Mouse (Mus musculus) embryonic facial prominence, embryonic 12.5 days (tissue): ENCODE measurements around the gene Dab1. TPM values are rescaled to one million over a fixed set of nuclear protein-coding genes. Genes with fewer than 3 reads are reported as not detected.

Experiments used
- ATAC-seq: fragments of 200-750 bp; cut with Nextera tagmentation; 2 replicates; pipeline ENCODE4 v1.8.0; 2017; ENCODE audit not compliant: insufficient number of reproducible peaks, insufficient read depth, low FRiP score, low TSS enrichment
- H3K27ac ChIP-seq: fragments of 300-500 bp; sonication (generic); 2 replicates; pipeline ENCODE4 v1.5.1; 2016; ENCODE audit warnings: mild to moderate bottlenecking
- H3K27me3 ChIP-seq: fragments of 300-500 bp; sonication (generic); 2 replicates; pipeline ENCODE4 v1.6.1; 2016; ENCODE audit warnings: mild to moderate bottlenecking, moderate library complexity
- H3K36me3 ChIP-seq: fragments of 300-500 bp; sonication (generic); 2 replicates; pipeline ENCODE4 v1.6.1; 2016; ENCODE audit warnings: mild to moderate bottlenecking
- H3K4me1 ChIP-seq: fragments of 300-500 bp; sonication (generic); 2 replicates; pipeline ENCODE4 v1.6.1; 2016
- H3K4me2 ChIP-seq: fragments of 300-500 bp; sonication (generic); replicated peaks from 2 replicates; pipeline ENCODE4 v1.6.1; 2016; ENCODE audit warnings: mild to moderate bottlenecking, moderate library complexity
- H3K4me3 ChIP-seq: fragments of 300-500 bp; sonication (generic); 2 replicates; pipeline ENCODE4 v1.5.1; 2016; ENCODE audit warnings: mild to moderate bottlenecking
- H3K9ac ChIP-seq: fragments of 300-500 bp; sonication (generic); 2 replicates; pipeline ENCODE4 v1.6.1; 2016; ENCODE audit warnings: mild to moderate bottlenecking, moderate library complexity
- H3K9me3 ChIP-seq: fragments of 300-500 bp; sonication (generic); 2 replicates; pipeline ENCODE4 v1.6.1; 2016; ENCODE audit warnings: mild to moderate bottlenecking, moderate library complexity
- WGBS: fragments of 180-500 bp; shearing (Covaris S2); methylation state at CpG from one replicate; pipeline ENCODE4 v1.1.7; 2016; 5-methylcytosine and 5-hydroxymethylcytosine counted together
- polyA plus RNA-seq: library from polyadenylated mRNA; unstranded; fragments of >200 nt; fragmentation: Nextera tagmentation; extraction: Ambion mirVana; gene quantifications from 2 replicates; pipeline ENCODE4 v1.2.1, GENCODE M21; 2016

Gene Dab1
- polyA plus RNA-seq = 17.0 and 23.7 TPM in 2 replicates

DNA sequence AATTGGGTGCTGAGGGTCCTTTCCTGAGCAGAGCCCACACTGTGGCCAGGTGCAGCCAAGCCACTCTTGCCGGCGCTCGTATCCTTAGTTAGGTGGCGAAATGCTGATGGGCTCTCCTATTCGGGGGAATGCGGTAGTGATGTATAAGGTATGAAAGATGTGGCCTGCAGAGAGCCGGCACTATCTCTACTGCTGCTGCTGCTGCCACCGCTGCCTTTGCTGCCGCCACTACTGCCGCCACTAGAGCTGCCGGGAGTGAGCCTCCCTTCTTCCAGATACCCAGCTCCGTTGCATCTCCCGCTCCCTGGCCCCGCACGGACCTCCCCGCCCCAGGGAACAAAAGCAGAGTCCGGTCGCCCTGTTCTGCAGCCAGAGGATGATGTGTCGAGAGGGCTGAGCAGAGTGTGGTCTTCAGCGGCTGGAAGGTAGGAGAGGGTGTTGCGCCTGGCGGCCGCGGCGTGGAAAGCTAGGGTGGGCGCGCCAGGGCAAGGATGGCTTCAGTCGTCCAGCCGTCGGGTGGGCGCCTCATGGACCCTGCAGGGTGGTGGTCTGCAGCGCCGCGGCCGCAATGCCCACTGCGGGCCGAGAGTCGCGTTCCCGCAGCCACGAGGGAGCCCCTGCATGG is at the start of gene Dab1:
Gene Dab1, plus strand, starts transcription at position 39 of the 625 bp plus-strand sequence.
- 2% methylated on average over 36 of the region's 41 CpGs for WGBS
- no peak within 1 kb of the TSS for H3K27ac ChIP-seq
- no peak; the same call in 1 of the 2 replicates for ATAC-seq

DNA sequence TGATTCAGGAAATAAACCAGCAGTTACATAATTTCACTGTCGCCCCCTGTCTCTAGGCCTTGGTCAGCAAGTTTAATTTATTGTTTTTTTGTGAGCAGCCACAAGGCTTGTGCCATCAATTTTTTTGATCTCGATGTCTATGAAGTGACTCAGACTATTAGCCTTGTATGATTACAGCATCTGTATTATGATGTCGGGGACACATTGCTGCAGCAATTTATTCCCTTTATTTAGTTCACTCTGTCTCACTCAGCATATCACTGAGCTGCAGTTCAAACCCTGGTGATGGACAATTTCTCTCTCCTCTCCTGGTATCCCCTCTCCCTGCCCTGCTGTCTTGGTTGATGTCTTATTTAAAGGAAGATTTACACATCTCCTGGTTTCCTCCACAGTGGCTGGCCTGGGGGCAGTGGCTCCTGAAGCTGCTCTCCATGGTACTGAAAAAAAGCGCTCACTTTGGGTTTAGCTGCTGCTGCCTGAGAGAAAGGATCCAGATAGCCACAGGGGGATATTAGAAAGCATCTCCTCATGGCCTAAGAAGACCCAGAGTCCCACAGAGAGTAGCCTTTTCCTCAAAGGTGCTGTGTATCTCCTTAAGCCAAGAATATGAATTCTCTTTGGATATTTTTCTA is 47.3 kb upstream of the Dab1 start:
- H3K9ac ChIP-seq = no peak overlapping the region
- ATAC-seq = no peak
- no peaks in the 10 kb centered on the region for H3K27me3 ChIP-seq
- no peak overlapping the region for H3K4me3 ChIP-seq
- no peak overlapping the region for H3K4me2 ChIP-seq
- H3K27ac ChIP-seq = no peak overlapping the region
- 64% methylated on average over 4 of the region's 4 CpGs for WGBS
- no peaks in the 10 kb centered on the region for H3K36me3 ChIP-seq
- H3K4me1 ChIP-seq = no peaks in the 10 kb centered on the region
- H3K9me3 ChIP-seq = no peaks in the 10 kb centered on the region

More for the DNA sequence above, at the start of gene Dab1:
- peak within 1 kb of the TSS; percentile 37 for H3K4me3 ChIP-seq
- H3K36me3 ChIP-seq = no peaks in the 10 kb centered on the region
- no peaks in the 10 kb centered on the region for H3K9me3 ChIP-seq
- peaks cover 3% of the 10 kb centered on the region; the same call in 1 of the 2 replicates for H3K4me1 ChIP-seq
- H3K4me2 ChIP-seq = peak within 1 kb of the TSS; percentile 63
- H3K27me3 ChIP-seq = peaks cover 49% of the 10 kb centered on the region
- H3K9ac ChIP-seq = no peak within 1 kb of the TSS; the same call in 1 of the 2 replicates

DNA sequence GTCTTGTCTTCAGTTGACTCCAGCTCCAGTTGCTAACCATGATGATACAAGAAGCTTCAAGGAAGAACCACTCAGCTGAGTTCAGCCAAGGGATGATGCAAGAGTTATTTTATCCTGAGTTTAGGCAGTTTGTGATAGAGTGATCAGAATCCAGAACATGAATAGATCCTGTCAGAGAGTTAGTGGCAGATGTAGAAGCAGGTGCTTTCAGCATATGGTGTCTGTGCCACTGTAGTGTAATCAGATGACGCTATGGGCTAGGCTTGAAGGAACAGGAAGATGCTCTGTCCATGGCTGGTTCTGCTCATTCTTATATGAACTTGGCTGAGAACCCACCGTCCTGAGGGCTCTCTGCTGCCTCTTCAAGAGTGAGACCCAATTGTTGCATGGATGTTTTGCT is 43.6 kb upstream of the Dab1 start:
- Histone ChIP-seq H3K9ac (no peak overlapping the region), H3K4me2 (no peak overlapping the region), H3K36me3 (no peaks in the 10 kb centered on the region), H3K9me3 (no peaks in the 10 kb centered on the region), H3K4me3 (no peak overlapping the region), H3K27me3 (no peaks in the 10 kb centered on the region), H3K4me1 (no peaks in the 10 kb centered on the region), H3K27ac (no peak overlapping the region)
- ATAC-seq = no peak
- 86% methylated on average over 2 of the region's 2 CpGs for WGBS

DNA sequence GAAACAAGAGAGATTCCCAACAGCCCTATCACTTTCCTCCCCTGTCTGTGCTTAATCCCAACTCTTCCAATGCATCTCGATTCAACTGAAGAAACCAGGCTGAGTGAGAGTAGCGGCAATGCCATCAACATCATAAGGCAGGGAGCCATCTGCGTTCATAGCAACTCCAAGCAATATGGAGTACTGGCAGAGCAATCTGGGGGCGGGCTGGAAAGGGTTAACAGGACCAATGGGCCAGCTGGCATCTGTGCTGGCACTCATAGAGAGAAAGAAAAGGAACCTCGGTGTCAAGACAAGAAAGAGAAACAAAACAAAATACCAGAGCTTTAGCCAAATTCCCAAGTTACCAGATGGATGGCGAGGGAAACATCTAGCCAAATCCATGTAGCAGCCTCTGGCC is 42.9 kb upstream of the Dab1 start:
- H3K4me1 ChIP-seq = no peaks in the 10 kb centered on the region
- no peak overlapping the region for H3K4me3 ChIP-seq
- H3K4me2 ChIP-seq = no peak overlapping the region
- no peak overlapping the region for H3K27ac ChIP-seq
- ATAC-seq = no peak
- no peaks in the 10 kb centered on the region for H3K36me3 ChIP-seq
- H3K9ac ChIP-seq = no peak overlapping the region
- 87% methylated on average over 6 of the region's 6 CpGs for WGBS
- no peaks in the 10 kb centered on the region for H3K9me3 ChIP-seq
- no peaks in the 10 kb centered on the region for H3K27me3 ChIP-seq

DNA sequence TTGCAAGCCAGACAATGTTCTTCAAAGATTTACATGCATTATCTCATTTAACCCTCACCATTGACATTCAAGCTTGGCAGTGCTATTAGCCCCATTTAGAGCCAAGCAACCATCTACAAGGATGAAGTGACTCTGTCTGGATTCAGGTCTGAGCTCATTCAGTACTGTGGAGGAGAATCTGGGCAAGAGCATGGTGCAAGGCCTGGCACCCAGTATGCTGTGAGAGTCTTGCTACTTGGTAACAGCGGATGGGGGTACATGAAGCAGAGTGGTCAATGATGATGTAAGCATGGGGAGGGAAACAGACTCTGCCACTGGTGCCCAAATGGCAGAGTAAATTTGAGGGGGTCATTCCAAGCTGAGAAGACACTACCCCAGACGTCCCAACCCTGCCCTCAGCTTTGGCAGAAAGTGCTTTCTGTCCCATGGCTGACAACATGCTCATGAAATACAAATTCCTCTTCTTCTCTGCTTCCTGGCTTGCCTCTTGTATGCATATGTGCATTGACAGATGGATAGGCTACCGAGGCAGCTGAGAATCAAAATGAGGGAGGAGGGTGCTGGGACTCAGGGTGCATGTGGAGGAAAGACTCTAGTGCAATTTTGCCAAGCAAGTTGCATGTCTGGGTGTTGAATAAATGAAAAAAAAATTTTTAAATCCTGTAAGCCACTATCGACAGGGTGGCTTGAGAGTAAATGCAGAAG is 41.9 kb upstream of the Dab1 start:
- Histone ChIP-seq H3K27ac (no peak overlapping the region), H3K4me2 (no peak overlapping the region), H3K9ac (no peak overlapping the region), H3K4me1 (no peaks in the 10 kb centered on the region), H3K36me3 (no peaks in the 10 kb centered on the region), H3K27me3 (no peaks in the 10 kb centered on the region), H3K4me3 (no peak overlapping the region), H3K9me3 (no peaks in the 10 kb centered on the region)
- ATAC-seq = no peak
- 83% methylated on average over 4 of the region's 4 CpGs for WGBS

DNA sequence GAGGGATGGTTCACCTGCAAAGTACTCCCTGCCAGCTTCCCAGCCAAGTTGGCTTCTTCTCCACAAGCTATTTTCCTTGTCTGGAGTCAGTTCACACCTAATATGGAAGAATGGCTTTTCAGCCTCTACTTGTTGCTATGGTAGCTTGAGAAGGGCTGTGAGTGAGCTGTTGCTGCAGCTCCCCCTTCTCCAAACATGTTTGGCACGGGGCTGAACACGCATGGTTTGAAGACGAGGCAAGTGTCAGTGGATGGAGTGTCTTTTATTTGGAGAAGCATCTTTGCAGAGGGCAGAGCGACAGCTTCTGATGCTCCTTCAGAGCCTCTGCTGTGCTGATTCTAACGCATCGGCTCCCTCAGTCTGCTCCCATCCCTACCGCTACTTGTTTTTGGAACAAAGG is 41.3 kb upstream of the Dab1 start:
- H3K9ac ChIP-seq = no peak overlapping the region
- H3K9me3 ChIP-seq = no peaks in the 10 kb centered on the region
- H3K4me2 ChIP-seq = no peak overlapping the region
- no peaks in the 10 kb centered on the region for H3K27me3 ChIP-seq
- no peaks in the 10 kb centered on the region for H3K4me1 ChIP-seq
- H3K36me3 ChIP-seq = no peaks in the 10 kb centered on the region
- no peak overlapping the region for H3K4me3 ChIP-seq
- no peak overlapping the region for H3K27ac ChIP-seq
- 87% methylated on average over 7 of the region's 7 CpGs for WGBS
- ATAC-seq = no peak

DNA sequence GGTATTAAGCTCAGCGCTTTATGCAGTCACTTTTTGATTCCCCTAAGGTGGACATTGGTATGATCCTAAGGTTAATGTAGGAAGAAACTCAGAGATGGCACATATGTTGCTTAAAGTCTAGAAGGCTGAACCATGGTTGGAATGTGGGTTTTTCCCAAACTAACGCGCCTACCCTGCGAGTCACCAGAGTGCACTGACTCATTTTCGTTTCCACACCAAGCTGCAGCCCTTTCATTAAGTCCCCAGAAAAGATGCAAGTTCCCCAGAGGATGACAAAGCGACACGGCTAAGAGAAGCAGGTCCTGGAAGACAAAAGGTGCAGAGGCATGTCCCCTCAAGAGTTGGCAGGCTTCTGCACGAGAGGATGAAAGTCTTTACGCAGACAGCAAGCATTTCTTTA is 39.1 kb upstream of the Dab1 start:
- Histone ChIP-seq H3K36me3 (no peaks in the 10 kb centered on the region), H3K27ac (no peak overlapping the region), H3K27me3 (no peaks in the 10 kb centered on the region), H3K9ac (no peak overlapping the region), H3K9me3 (no peaks in the 10 kb centered on the region), H3K4me2 (no peak overlapping the region), H3K4me3 (no peak overlapping the region), H3K4me1 (no peaks in the 10 kb centered on the region)
- no peak for ATAC-seq
- 79% methylated on average over 9 of the region's 9 CpGs for WGBS

DNA sequence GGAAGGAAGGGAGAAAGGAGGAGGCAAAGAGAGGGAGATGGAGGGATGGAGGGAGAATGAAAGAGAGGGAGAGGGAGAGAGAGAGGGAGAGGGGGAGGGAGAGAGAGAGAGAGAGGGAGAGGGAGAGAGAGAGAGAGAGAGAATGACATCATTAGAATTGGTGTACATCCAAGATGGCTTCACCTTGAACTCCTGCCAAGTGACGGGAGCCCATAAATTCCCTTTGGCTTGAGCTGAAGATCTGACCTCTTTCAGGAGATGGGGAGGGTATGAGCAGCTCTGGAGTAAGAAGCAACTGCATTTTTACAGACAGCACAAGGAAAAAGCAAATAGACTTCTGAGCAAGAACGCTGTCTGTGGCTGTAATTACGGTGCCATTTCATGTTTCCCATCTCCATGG is 4.1 kb upstream of the Dab1 start:
- H3K27ac ChIP-seq = no peak overlapping the region
- no peak overlapping the region for H3K4me2 ChIP-seq
- H3K4me1 ChIP-seq = no peaks in the 10 kb centered on the region; the same call in 1 of the 2 replicates
- no peak for ATAC-seq
- H3K9ac ChIP-seq = no peak overlapping the region
- no peak overlapping the region for H3K4me3 ChIP-seq
- WGBS = 90% methylated on average over 3 of the region's 3 CpGs
- peaks cover 24% of the 10 kb centered on the region for H3K27me3 ChIP-seq
- H3K9me3 ChIP-seq = no peaks in the 10 kb centered on the region
- H3K36me3 ChIP-seq = no peaks in the 10 kb centered on the region

DNA sequence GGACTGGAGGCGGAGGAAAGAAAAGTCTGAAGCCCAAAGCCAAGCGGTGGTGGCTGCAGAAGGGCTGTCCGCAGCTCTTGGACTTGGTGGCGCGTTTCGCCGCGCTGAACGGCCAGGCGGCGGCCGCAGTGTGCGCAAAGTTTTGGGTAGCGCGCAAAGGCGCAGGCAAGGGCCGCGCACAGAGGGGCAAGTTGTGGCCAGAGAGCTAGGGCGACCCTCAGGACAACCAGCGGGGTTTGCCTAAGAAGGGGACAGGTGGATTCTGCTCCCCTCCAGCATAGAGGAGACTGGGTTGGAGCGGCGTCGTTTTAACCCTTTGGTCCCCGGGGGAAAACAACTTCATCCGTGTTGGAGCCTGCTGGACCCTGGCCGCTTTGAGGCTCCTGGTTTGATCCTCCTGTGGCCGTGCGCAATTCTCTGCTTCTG is 800 bp downstream of the Dab1 start:
- ATAC-seq = no peak
- WGBS = under 1% methylated on average over 28 of the region's 28 CpGs
- H3K9me3 ChIP-seq = no peaks in the 10 kb centered on the region
- no peaks in the 10 kb centered on the region for H3K36me3 ChIP-seq
- peaks cover 49% of the 10 kb centered on the region for H3K27me3 ChIP-seq
- peak overlapping the region; percentile 37 for H3K4me3 ChIP-seq
- peaks cover 3% of the 10 kb centered on the region; the same call in 1 of the 2 replicates for H3K4me1 ChIP-seq
- H3K27ac ChIP-seq = no peak overlapping the region
- H3K9ac ChIP-seq = no peak overlapping the region
- H3K4me2 ChIP-seq = peak overlapping the region; percentile 63

DNA sequence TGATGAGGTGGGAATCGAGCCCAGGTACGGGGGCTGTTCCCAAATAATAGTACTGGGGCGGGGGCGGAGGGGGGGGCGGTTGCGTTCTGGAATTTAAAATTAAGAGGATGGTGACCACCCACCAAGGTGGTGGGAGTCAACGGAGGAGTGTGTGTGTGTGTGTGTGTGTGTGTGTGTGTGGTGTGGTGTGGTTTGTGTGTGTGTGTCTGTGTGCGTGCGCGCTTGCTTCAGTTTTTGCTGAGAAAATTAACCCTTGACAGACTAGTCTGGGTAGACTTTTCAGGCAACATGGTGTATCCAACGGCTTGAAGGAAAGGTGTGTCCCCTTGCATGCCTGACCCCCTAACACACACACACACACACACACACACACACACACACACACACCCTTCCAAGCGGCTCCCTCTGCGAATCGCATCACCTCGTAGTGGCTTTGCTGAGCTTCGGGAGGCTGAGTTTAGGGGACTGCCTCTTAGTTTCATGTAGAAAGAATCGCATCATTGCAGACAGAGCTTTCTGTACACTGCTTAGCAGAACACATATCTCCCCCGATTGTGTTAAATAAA is 1.5 kb downstream of the Dab1 start:
- no peak overlapping the region for H3K27ac ChIP-seq
- peaks cover 3% of the 10 kb centered on the region; the same call in 1 of the 2 replicates for H3K4me1 ChIP-seq
- H3K4me3 ChIP-seq = 0 out of 2 replicates have a peak overlapping the region, but pooled peaks have one; percentile 18
- H3K9ac ChIP-seq = no peak overlapping the region
- H3K36me3 ChIP-seq = no peaks in the 10 kb centered on the region
- peak overlapping the region; percentile 63 for H3K4me2 ChIP-seq
- WGBS = 19% methylated on average over 14 of the region's 18 CpGs
- H3K9me3 ChIP-seq = no peaks in the 10 kb centered on the region
- ATAC-seq = no peak
- peaks cover 49% of the 10 kb centered on the region for H3K27me3 ChIP-seq

DNA sequence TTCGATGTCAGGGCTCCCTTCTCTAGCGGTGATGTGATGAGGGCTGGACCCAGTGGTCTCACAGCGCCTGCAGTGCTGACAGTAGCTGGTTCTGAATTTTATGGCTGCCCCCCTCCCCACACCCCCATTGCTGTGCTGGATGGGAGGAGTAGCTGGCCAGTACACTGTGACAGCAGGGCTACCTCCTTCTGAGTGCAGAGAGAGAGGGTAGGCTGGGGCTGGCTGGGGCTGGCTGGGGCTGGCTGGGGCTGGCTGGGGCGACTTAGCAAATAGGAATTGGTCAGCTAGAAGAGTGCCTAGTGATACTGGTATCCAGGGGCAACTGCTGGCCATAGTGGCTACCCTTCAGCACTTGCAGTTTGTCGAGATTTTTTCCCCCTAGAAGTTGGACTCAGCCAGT is 2.4 kb downstream of the Dab1 start:
- Histone ChIP-seq H3K27me3 (peaks cover 49% of the 10 kb centered on the region), H3K36me3 (no peaks in the 10 kb centered on the region), H3K9ac (no peak overlapping the region), H3K9me3 (no peaks in the 10 kb centered on the region), H3K4me3 (no peak overlapping the region), H3K27ac (no peak overlapping the region), H3K4me2 (no peak overlapping the region), H3K4me1 (peaks cover 3% of the 10 kb centered on the region; the same call in 1 of the 2 replicates)
- ATAC-seq = no peak
- WGBS = 27% methylated on average over 5 of the region's 5 CpGs
